Mouse (Mus musculus) T-helper 1 cell (primary cell): ENCODE results near the gene Mrpl49.

Experiments used
- in situ Hi-C: fragments of 300-600 bp; cut with MboI, MseI; formaldehyde crosslinking; loops from one replicate; pipeline ENCODE4 v1.15.1; 2025; ENCODE audit warnings: high pct_unique_total_duplicates

The Mrpl49 gene

DNA sequence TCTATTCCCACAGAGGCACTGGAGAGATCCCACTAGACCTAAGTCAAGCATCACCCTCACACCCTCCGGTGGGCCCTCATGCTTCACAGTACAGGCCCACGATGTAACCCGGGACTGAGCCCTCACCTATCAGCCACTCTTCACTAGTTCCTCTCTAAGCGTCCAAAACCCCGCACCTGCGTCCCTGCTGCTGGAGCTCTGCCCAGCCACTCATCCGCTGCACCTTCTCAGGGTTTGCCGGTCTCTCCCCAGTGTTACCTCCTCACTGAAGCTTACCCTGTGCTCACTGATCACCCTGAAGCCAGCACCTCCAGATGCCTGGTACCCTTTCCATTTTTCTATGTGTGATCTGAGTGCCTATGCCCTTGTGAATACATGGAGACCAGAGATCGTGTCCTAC is 15.3 kb downstream of the Mrpl49 start:
- in situ Hi-C loops: loop anchor here (10.0 kb wide), 1 partner anchor 633 kb away; no protein-coding TSS in a partner anchor

DNA sequence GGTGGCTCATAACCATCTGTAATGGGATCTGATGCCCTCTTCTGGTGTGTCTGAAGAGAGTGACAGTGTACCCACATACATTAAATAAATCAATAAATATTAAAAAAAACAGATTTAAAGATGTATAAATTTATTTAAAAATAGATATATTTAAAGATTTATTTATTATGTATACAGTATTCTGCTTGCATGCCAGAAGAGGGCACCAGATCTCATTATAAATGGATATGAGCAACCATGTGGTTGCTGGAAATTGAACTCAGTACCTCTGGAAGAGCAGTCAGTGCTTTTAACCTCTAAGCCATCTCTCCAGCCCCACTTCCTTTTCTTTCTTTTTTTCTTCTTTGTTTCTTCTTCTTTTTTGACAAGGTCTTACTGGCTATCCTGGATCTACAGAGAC is 17.6 kb downstream of the Mrpl49 start:
- in situ Hi-C loops: loop anchor here (10.0 kb wide), 1 partner anchor 635 kb away; no protein-coding TSS in a partner anchor

- in situ Hi-C loops: loop anchor here (5.0 to 10.0 kb wide), 2 partner anchors 94 to 284 kb away; no protein-coding TSS in a partner anchor
These were observed 19.3 kb downstream of the Mrpl49 start for GRCm38 (mm10) chr19:6038326-6038725.

DNA sequence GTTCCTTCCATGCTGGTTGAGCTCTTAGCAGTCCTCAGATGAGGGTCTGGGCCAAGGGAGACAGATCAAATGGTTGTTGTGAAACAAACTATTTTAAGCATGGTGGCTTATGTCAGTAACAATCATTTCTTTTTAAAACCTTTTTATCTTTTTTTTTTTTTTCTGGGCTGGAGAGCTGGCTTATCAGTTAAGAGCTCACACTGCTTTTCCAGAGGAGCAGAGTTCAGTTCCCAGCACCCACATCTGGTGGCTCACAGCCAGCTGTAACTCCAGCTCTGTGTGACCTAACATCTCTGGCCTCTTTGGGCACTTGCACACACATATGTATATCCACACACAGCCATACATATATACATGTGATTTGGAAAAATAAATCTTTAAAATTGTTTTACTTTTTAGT is 19.9 kb downstream of the Mrpl49 start:
- in situ Hi-C loops: loop anchor here (5.0 to 10.0 kb wide), 2 partner anchors 95 to 283 kb away; no protein-coding TSS in a partner anchor

DNA sequence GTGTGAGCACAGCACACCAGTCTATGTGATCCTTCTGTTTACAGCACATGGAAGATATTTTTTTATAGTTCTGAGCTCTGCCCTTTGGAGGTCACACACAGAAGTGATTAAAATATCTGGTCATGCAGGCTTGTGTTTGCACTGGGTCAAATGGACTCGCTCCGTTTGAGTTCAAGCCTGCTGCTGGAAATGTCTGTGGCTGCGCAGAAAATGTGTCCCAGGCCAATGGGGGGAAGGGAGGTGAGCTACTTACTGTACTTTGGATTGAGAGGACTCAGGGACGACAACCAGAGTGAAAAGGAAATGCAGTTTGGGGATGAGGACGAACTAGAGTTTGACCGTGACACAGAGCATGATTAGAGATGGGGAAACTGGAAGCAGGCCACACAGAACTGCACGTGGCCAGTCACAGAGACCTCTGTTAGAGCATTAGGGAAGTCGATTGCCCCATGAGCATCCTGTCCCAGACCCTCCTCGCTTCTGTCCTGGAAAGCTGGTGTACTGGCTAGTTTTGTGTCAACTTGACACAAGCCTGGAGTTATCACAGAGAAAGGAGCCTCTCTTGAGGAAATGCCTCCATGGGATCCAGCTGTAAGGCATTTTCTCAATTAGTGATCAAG is 21.5 kb downstream of the Mrpl49 start:
- in situ Hi-C loops: loop anchor here (5.0 to 10.0 kb wide), 2 partner anchors 96 to 281 kb away; no protein-coding TSS in a partner anchor

GRCm38 (mm10) chr19:6030520-6031280 is 26.9 kb downstream of the Mrpl49 start:
- in situ Hi-C loops: loop anchor here (10.0 kb wide), 1 partner anchor 276 kb away; no protein-coding TSS in a partner anchor

GRCm38 (mm10) chr19:6029426-6029825 is 28.2 kb downstream of the Mrpl49 start:
- in situ Hi-C loops: no loop called here

DNA sequence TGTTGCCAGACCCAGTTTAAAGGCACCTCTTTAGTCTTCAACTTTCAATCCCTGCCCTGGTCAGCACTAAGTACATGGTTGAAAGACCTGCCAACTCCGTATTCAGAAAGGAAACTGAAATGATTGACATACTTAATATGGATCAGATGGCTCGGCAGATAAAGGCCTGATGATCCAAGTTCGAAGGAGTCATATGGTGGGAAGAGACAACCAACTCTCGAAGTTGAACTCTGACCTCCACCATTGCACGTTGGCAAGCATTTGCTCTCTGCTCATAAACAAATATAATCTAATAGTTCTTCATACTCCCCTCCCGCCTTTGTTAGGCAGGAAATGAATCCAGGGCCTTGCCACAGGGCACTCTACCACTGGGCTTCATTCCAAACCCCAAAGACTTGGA is 28.6 kb downstream of the Mrpl49 start:
- in situ Hi-C loops: no loop called here

- in situ Hi-C loops: no loop called here
These were observed 33.7 kb downstream of the Mrpl49 start for GRCm38 (mm10) chr19:6023930-6024329.

DNA sequence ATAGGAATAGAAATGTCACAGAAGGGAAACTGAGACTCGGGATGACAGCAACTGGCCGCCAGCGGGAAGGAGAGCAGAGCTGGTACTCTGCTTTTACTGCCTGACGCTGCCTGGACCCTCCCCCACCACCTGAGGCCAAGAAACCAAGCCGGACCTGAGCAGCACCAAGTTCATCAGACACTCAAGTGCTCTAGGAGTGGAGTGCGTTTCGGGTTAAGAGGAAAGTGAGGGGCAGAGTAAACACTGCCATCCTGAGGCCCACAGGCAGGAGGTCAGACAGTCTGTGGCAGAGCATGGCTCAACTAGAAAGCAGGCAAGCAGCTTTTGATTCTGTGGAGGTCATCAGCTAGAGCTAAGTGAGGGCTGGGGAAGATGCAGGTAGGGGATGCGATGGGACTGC is 34.5 kb downstream of the Mrpl49 start:
- in situ Hi-C loops: no loop called here

- in situ Hi-C loops: no loop called here
These were observed 37.3 kb downstream of the Mrpl49 start for GRCm38 (mm10) chr19:6020276-6020675.

DNA sequence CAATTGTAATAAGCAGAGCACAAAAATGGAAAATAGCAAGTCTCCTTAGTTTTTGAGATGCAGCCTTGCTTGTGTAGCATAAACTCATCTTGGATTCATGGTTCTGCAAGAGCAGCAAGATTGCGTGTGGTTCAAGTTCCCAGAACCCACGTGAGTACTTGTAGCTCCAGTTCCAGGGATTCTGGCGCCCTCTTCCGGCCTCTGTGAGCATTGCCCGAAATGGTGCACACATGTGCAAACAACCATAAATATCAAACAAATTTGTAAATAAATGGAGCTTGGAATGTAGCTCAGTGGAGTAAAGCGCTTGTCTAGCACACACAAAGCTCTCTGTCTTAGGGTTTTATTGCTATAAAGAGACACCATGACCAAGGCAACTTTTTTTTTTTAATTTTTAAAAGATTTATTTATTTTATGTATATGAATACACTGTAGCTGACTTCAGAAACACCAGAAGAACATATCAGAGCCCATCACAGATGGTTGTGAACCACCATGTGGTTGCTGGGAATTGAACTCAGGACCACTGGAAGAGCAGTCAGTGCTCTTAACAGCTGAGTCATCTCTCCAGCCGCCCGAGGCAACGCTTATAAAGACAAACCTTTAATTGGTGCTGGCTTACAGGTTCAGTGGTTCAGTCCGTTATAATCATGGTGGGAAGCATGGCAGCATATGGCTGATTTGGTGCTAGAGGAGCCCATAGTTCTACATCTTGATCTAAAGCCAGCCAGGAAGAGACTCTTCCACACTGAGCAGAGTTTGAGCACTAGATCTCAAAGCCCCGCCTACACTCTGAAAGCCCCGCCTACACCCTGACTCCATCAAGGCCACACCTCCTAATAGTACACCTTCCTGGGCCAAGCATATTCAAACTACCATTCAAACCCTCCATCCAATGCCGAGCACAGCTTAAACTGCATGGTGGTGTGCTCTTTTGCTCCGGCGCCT is 39.2 kb downstream of the Mrpl49 start:
- in situ Hi-C loops: loop anchor here (5.0 kb wide), 1 partner anchor 56 kb away; the partner anchor contains the start of gene Pola2

DNA sequence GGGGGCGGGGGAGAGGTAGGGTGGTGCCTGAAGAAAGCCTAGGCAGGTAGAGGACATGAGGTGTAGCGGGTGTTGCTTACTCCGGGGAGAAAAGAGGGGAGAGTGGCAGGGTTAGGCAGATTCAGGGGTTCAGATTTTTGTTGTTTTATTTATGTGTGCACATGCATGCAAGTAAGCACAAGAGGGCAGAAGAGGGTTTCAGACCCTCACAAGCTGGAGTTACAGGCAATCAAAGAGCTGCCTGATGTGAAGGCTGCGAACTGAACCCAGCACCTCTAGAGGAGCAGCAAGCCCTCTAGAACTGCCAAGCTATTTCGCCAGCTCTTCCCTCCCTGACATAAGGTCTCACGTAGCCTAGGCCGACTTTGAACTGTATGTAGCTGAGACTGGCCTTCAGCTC is 41.1 kb downstream of the Mrpl49 start:
- in situ Hi-C loops: loop anchor here (5.0 kb wide), 1 partner anchor 54 kb away; the partner anchor contains the start of gene Pola2

- in situ Hi-C loops: loop anchor here (5.0 kb wide), 1 partner anchor 53 kb away; the partner anchor contains the start of gene Pola2
These were observed 41.9 kb downstream of the Mrpl49 start, which contains the start of gene Capn1 for GRCm38 (mm10) chr19:6015511-6016315. Capn1 (minus strand) TSS chr19:6015897.

DNA sequence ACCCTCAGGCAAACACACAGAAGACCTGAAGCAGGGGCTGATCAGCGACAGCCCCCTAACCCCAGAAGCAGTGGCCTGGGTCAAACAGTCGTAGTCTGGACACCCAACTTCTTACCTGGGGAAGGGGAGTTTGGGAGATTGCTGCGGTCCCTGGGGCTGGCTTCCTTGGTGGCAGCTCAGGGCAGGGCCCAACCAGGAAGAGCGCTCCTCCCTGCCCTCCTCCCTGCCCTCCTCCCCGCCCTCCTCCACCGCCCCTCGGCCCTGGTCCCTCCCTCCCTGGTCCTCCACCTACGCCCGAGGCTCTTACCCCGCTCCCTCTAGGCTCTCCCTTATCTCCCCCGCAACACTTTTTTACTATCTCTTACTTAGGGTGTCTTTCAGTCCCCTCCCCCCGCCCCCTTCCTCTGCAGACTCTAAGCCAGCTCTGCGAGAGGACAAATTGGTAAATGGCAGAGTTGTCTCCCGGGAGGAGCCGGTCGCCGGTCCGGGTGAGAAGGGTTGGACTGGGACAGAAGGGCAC is 42.5 kb downstream of the Mrpl49 start:
- in situ Hi-C loops: loop anchor here (5.0 kb wide), 1 partner anchor 53 kb away; the partner anchor contains the start of gene Pola2

DNA sequence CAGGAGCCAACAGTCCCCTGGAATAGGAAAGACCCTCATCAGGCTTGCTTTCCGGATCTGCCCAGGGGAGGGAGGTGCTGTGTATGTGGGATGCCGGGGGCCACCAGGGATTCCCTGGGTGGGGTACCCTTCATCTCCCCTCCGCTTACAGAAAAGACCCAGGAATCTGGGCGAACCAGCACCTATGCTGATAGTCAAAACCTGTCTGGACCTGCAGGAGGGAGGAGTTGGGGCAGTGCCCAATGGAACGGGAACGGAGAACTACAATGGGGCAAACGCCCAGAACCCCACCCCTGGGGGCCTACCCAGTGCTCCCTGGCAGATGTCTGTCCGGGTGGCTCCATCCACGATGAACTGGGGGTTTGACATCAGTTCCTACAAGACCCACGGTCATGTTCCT is 43.9 kb downstream of the Mrpl49 start:
- in situ Hi-C loops: no loop called here

- in situ Hi-C loops: no loop called here
These were observed 48.4 kb downstream of the Mrpl49 start for GRCm38 (mm10) chr19:6009137-6009536.

DNA sequence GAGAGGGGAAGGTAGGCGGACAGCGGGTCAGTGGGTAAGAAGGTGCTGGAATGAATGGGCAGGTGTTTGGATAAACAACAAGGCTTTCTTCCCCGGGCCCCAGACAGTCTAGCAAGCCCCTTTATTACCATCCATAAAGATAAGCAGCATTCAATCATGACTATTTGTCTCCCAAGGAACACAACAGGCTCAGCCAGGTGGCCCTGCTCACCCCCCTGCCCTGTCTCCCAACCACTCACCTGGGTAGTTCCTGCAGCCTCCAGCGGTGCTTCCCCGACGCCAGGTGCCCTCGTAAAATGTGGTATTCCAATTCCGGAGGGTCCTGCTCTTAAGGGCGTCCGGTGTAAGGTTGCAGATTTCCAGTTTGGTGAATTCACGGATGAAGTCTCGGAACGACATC is 50.6 kb downstream of the Mrpl49 start:
- in situ Hi-C loops: no loop called here

DNA sequence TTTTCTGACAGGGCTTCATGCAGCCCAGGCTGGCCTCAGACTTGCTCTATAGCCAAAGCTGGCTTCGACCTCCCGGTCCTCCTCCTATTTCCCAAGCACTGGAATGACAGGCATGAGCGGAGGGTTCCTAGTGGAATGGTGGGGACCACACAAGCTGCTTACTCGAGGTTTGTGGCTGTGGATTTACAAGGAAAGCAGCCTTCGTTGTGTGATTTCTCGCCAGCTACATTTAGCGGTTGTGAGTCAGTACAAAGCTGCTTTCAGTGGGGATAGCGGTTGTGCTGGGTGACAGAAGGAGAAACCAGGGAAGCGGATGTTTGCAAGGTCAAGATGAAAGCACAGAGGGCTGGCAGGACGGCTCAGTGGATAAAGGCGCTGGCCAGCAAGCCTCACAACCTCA is 52.0 kb downstream of the Mrpl49 start:
- in situ Hi-C loops: no loop called here
